Mouse (Mus musculus) hindbrain, embryonic 14.5 days (tissue): ENCODE data around the gene Birc3. TPM values are rescaled to one million over a fixed set of nuclear protein-coding genes. Genes with fewer than 3 reads are reported as not detected.

Source experiments
- ATAC-seq: fragments of 200-750 bp; cut with Nextera tagmentation; 2 replicates; pipeline ENCODE4 v1.8.0; 2017; ENCODE audit warnings: moderate number of reproducible peaks, mild to moderate bottlenecking, moderate TSS enrichment, moderate library complexity; ENCODE audit not compliant: low FRiP score
- DNase-seq: peaks from one replicate; pipeline ENCODE4 v3.0.0-alpha.2; 2015; ENCODE audit warnings: low spot score
- H3K27ac ChIP-seq: fragments of 300-500 bp; sonication (generic); 2 replicates; pipeline ENCODE4 v1.5.1; 2014; ENCODE audit warnings: mild to moderate bottlenecking, moderate library complexity
- H3K27me3 ChIP-seq: fragments of 300-500 bp; sonication (generic); 2 replicates; pipeline ENCODE4 v1.6.1; 2014; ENCODE audit warnings: mild to moderate bottlenecking, low read length, mixed read lengths; ENCODE audit not compliant: control insufficient read depth, insufficient read depth
- H3K36me3 ChIP-seq: fragments of 300-500 bp; sonication (generic); replicated peaks from 2 replicates; pipeline ENCODE4 v1.6.1; 2014; ENCODE audit not compliant: control insufficient read depth, insufficient read depth
- H3K4me1 ChIP-seq: fragments of 300-500 bp; sonication (generic); replicated peaks from 2 replicates; pipeline ENCODE4 v1.6.1; 2014; ENCODE audit warnings: antibody characterized with exemption, low read length, mixed read lengths; ENCODE audit not compliant: control insufficient read depth, insufficient read depth
- H3K4me2 ChIP-seq: fragments of 300-500 bp; sonication (generic); replicated peaks from 2 replicates; pipeline ENCODE4 v1.6.1; 2014; ENCODE audit warnings: mild to moderate bottlenecking, moderate library complexity
- H3K4me3 ChIP-seq: fragments of 300-500 bp; sonication (generic); replicated peaks from 2 replicates; pipeline ENCODE4 v1.5.1; 2014; ENCODE audit warnings: mild to moderate bottlenecking, low read length
- H3K9ac ChIP-seq: fragments of 300-500 bp; sonication (generic); 2 replicates; pipeline ENCODE4 v1.6.1; 2014
- H3K9me3 ChIP-seq: fragments of 300-500 bp; sonication (generic); 2 replicates; pipeline ENCODE4 v1.6.1; 2016; ENCODE audit warnings: low read length; ENCODE audit not compliant: control insufficient read depth
- WGBS: fragments of 180-500 bp; shearing (Covaris S2); extraction: QIAGEN DNeasy Blood & Tissue Kit; methylation state at CpG from one replicate; pipeline ENCODE4 v1.1.7; 2014; 5-methylcytosine and 5-hydroxymethylcytosine counted together
- polyA plus RNA-seq: library from polyadenylated mRNA; unstranded; fragments of >200 nt; fragmentation: Nextera tagmentation; extraction: Ambion mirVana; gene quantifications from 2 replicates; pipeline ENCODE4 v1.2.1, GENCODE M21; 2014

The Birc3 gene
- 1.7 and 2.7 TPM in 2 replicates for polyA plus RNA-seq

DNA sequence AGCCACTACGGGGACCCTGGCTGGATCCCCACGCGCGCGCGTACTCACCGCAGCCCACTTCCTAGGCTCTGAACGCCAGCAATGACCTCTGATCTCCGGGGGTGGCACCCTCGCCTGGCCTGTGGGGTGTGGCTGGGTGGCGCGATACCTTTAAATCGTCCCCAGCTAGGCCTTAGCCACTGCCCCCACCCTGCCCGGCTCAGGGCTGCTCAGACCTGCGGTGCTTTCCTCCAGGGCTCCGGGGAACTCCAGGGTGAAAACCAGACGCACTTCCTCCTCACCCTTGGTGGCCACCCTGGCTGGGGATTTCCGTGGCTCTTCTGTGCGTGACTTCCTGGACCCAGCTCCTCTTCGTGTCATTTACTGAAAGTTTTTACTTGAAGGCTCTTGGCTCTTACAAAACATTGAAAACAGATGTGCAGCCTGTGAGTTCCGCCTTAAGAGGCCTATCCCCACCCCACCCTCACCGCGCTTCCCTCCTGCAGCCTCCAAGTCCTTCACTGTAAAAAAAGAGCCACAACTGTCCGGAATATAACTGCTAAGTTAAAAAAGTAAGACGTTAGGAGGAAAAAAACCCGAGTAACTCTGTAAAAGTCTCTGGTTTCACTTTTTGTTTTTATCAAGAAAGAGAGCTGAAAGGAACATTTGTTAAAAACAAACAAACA is at the start of gene Birc3:
Gene Birc3 (minus strand): TSS at position 412 of the 665 bp plus-strand sequence.
- Histone ChIP-seq H3K9ac (peak within 1 kb of the TSS; percentile 61), H3K9me3 (no peaks in the 10 kb centered on the region), H3K27ac (no peak within 1 kb of the TSS), H3K36me3 (no peaks in the 10 kb centered on the region), H3K27me3 (no peaks in the 10 kb centered on the region), H3K4me1 (no peaks in the 10 kb centered on the region), H3K4me3 (peak within 1 kb of the TSS; percentile 41), H3K4me2 (peak within 1 kb of the TSS; percentile 91)
- WGBS: 9% methylated on average over 26 of the region's 26 CpGs
- peak; percentile 56; the same call in 1 of the 2 replicates for ATAC-seq
- DNase-seq: no peak

DNA sequence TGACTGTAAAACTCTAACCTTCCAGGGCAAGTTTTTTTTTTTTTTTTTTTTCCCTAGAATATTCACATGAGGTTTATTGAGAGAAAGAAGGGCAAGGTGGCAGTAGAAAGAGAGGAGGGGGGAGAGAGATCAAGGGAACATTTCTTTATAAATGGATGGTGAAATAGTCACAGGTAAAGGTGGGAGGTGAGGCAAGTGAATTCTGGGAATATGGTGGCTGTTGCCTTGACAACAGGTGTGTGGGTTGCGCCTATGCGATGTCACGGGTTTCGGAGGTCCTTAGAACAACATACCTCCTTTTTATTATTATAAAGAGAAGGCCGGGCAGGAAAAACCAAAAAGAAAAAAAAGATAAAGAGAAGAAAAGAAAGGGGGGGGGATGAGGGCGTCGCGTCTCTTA is 41.9 kb upstream of the Birc3 start:
- Histone ChIP-seq H3K36me3 (no peaks in the 10 kb centered on the region), H3K9me3 (no peaks in the 10 kb centered on the region), H3K4me1 (no peaks in the 10 kb centered on the region), H3K27ac (0 out of 2 replicates have a peak overlapping the region, but pooled peaks have one; percentile 38), H3K9ac (peak overlapping the region; percentile 36; the same call in 1 of the 2 replicates), H3K4me2 (peak overlapping the region; percentile 59), H3K4me3 (peak overlapping the region; percentile 25; the same call in 1 of the 2 replicates), H3K27me3 (no peaks in the 10 kb centered on the region)
- WGBS: 54% methylated on average over 8 of the region's 8 CpGs
- DNase-seq (no peak), ATAC-seq (no peak)

DNA sequence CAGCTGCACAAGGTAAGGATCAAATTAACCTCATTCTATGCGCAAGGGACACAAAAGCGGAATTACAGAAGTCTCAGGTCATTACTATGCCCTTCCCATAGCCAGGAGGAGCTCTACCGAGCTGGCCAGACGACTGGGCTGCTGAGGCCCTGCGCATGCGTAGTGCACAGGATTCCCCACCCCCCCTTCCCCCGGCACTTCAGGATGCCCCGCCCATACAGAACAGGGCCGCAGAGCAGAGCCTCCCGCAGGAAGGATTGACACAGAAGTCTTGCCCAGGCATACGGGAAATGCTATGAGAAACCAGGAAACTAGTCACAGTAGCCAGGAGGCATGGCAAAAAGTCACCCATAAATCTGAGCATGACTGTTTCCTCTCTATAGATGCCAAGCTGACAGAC is 41.5 kb upstream of the Birc3 start:
- Histone ChIP-seq H3K4me3 (peak overlapping the region; percentile 25), H3K27ac (0 out of 2 replicates have a peak overlapping the region, but pooled peaks have one; percentile 38), H3K36me3 (no peaks in the 10 kb centered on the region), H3K9ac (peak overlapping the region; percentile 49), H3K27me3 (no peaks in the 10 kb centered on the region), H3K4me2 (peak overlapping the region; percentile 59), H3K9me3 (no peaks in the 10 kb centered on the region), H3K4me1 (no peaks in the 10 kb centered on the region)
- peak; percentile 82 for DNase-seq
- 8% methylated on average over 11 of the region's 11 CpGs for WGBS
- peak; percentile 97 for ATAC-seq

GRCm38 (mm10) chr9:7913953-7914352 is 41.0 kb upstream of the Birc3 start:
- no peaks in the 10 kb centered on the region for H3K27me3 ChIP-seq
- peak overlapping the region; percentile 25 for H3K4me3 ChIP-seq
- WGBS: 51% methylated on average over 19 of the region's 19 CpGs
- DNase-seq (no peak), ATAC-seq (peak; percentile 54; the same call in 1 of the 2 replicates)
- H3K27ac ChIP-seq: no peak overlapping the region
- no peaks in the 10 kb centered on the region for H3K36me3 ChIP-seq
- H3K4me1 ChIP-seq: no peaks in the 10 kb centered on the region
- peak overlapping the region; percentile 49 for H3K9ac ChIP-seq
- H3K9me3 ChIP-seq: no peaks in the 10 kb centered on the region
- H3K4me2 ChIP-seq: peak overlapping the region; percentile 59

- Histone ChIP-seq H3K9ac (no peak overlapping the region), H3K4me3 (no peak overlapping the region), H3K4me1 (no peaks in the 10 kb centered on the region), H3K27ac (no peak overlapping the region), H3K36me3 (no peaks in the 10 kb centered on the region), H3K27me3 (no peaks in the 10 kb centered on the region), H3K4me2 (no peak overlapping the region), H3K9me3 (no peaks in the 10 kb centered on the region)
- WGBS: 87% methylated on average over 2 of the region's 2 CpGs
- DNase-seq: no peak
- no peak for ATAC-seq
Measured at GRCm38 (mm10) chr9:7907351-7907985, 34.5 kb upstream of the Birc3 start.

DNA sequence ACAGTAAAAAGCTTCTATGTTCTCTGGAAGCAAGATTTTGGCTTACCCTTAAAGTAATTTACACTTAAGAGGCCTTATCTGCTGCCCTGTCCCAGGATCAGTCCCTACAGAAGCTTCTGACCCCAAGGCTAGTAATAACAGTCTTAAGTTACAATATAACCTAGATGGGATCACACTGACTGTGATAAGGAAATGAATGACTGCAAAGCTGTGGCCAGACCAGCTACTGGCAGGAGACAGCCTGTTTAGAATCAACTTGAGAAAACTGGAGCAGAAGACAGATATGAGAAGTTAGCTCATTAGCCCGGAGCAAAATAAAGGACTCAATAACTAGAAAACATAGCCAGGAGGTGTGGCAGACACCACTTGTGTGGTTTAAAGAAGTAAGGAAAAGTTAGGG is 33.6 kb upstream of the Birc3 start:
- ATAC-seq (no peak), DNase-seq (no peak)
- no peak overlapping the region for H3K4me2 ChIP-seq
- H3K9me3 ChIP-seq: no peaks in the 10 kb centered on the region
- H3K9ac ChIP-seq: no peak overlapping the region
- no peaks in the 10 kb centered on the region for H3K27me3 ChIP-seq
- no peaks in the 10 kb centered on the region for H3K4me1 ChIP-seq
- no peaks in the 10 kb centered on the region for H3K36me3 ChIP-seq
- no peak overlapping the region for H3K4me3 ChIP-seq
- 88% methylated on average over 1 of the region's 1 CpGs for WGBS
- H3K27ac ChIP-seq: no peak overlapping the region

DNA sequence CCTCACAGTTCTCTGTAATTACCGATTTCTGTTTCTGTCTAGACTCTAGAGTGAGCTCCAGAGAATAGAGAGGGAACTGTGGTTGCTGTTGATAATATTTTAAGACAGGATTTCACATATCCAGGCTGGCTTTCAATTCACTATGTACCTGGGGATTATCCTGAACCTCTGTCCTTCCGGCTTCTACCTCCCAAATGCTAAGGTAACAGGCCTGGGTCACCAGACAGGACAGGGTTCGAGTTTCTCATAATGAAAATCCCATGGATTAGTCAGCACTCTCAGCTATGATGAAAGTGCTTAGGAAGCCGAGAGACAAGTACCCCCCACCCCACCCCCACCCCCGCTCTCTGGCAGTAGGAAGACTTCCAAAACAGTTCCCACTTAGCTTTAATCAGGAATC is 30.8 kb upstream of the Birc3 start:
- Histone ChIP-seq H3K36me3 (no peaks in the 10 kb centered on the region), H3K27me3 (no peaks in the 10 kb centered on the region), H3K4me1 (no peaks in the 10 kb centered on the region), H3K9ac (no peak overlapping the region), H3K4me2 (no peak overlapping the region), H3K4me3 (no peak overlapping the region), H3K9me3 (no peaks in the 10 kb centered on the region), H3K27ac (no peak overlapping the region)
- 80% methylated on average over 5 of the region's 5 CpGs for WGBS
- ATAC-seq (no peak), DNase-seq (no peak)

- no peaks in the 10 kb centered on the region for H3K9me3 ChIP-seq
- no peaks in the 10 kb centered on the region for H3K4me1 ChIP-seq
- H3K4me2 ChIP-seq: no peak overlapping the region
- no peaks in the 10 kb centered on the region for H3K36me3 ChIP-seq
- H3K27me3 ChIP-seq: no peaks in the 10 kb centered on the region
- DNase-seq (no peak), ATAC-seq (no peak)
- H3K9ac ChIP-seq: no peak overlapping the region
- H3K4me3 ChIP-seq: no peak overlapping the region
- no peak overlapping the region for H3K27ac ChIP-seq
- 86% methylated on average over 2 of the region's 2 CpGs for WGBS
Measured at GRCm38 (mm10) chr9:7903262-7903661, 30.3 kb upstream of the Birc3 start.

GRCm38 (mm10) chr9:7902311-7902710 is 29.3 kb upstream of the Birc3 start:
- WGBS: 56% methylated on average over 7 of the region's 7 CpGs
- Histone ChIP-seq H3K4me2 (no peak overlapping the region), H3K27ac (no peak overlapping the region), H3K27me3 (no peaks in the 10 kb centered on the region), H3K4me1 (no peaks in the 10 kb centered on the region), H3K4me3 (no peak overlapping the region), H3K9me3 (no peaks in the 10 kb centered on the region), H3K9ac (no peak overlapping the region), H3K36me3 (no peaks in the 10 kb centered on the region)
- no peak for ATAC-seq
- DNase-seq: no peak
